Mouse (Mus musculus) cerebellum, adult (tissue): ENCODE data around the gene Ugt1a2.
"Not testable (repeated sequence)": the region's sequence is repeated elsewhere in the genome, so short reads cannot be mapped to it uniquely, and the experiment has no call there.

Experiments
- ATAC-seq: cut with Nextera tagmentation; 2 replicates; pipeline ENCODE4 v1.9.2; 2017; ENCODE audit warnings: mild to moderate bottlenecking, moderate library complexity, mixed read lengths; ENCODE audit not compliant: insufficient number of reproducible peaks, low FRiP score, low TSS enrichment

The Ugt1a2 gene

DNA sequence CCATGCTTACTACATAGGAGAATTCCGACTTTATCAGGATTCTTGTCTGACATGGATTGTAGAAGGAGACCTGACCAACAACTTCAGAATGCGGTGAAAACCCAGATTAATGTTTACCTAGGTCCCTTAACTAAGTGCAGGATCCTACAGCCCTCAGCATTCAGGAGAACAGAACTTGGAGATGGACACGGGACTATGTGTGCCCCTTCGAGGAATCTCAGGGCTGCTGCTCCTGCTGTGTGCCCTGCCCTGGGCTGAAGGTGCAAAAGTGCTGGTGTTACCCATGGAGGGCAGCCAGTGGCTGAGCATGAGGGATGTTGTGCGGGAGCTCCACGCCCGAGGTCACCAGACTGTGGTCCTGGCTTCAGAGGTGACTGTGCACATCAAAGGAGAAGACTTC is at the start of gene Ugt1a2:
Ugt1a2 (plus strand) TSS at position 146 of the 400 bp plus-strand sequence.
- no peak for ATAC-seq

DNA sequence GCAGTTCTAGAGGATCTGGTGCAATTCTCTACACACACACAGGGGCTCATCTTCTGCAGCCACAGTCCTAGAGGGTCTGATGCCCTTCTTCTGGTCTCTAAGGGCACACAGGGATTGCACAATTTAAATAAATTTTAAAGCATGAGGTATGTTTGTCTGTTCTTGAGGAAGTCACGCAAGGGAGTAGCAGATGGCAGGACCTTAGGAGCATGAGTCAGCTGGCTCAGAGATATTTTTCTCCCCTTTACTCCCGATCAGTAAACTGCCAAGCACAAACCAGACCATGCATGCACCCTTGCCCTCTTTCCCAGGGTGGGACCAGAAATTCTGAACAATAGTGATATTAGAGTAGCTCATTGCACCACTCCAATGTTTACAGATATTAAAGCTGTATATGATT is 42.0 kb upstream of the Ugt1a2 start:
- ATAC-seq: no peak

DNA sequence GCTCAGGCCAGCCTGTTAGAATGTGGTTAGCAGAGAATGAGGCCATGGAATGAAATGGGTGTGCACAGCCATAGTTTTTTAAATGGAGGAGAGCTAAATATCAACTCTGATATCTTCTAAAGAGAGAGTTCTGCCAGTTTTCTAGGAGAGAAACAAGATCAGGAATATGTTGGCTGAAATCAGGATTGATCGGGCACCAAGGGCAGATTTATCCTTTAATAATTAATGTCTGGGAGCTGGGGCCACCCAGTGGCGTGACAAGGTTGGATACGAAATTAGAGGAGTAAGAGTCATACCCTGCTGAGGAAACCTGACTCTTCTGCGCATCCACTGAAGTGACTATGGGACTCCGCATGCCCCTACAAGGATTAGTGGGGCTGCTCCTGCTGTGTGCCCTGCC is 34.7 kb upstream of the Ugt1a2 start, which contains the start of gene Ugt1a5:
Ugt1a5 (plus strand) TSS at position 302 of the 400 bp plus-strand sequence.
- ATAC-seq: no peak

DNA sequence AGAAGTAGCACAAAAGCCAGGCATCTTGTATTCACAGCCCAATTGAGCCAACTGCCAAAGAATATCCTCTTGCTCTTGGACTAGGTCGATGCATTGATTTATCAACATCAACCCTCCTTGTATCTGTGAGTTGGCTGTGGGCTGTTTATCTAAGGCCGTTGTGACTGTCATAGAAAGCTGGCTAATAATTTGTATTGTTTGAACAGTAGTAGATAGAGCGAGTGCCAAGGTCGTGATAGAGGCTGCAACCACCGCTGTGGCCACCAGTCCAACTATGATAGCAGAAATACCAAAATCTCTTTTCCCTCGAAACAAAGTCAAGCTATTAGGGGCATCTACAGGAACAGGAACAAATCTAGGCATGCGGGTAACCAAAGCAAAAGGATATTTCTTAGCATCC is 28.2 kb upstream of the Ugt1a2 start:
- ATAC-seq: not testable (repeated sequence)

DNA sequence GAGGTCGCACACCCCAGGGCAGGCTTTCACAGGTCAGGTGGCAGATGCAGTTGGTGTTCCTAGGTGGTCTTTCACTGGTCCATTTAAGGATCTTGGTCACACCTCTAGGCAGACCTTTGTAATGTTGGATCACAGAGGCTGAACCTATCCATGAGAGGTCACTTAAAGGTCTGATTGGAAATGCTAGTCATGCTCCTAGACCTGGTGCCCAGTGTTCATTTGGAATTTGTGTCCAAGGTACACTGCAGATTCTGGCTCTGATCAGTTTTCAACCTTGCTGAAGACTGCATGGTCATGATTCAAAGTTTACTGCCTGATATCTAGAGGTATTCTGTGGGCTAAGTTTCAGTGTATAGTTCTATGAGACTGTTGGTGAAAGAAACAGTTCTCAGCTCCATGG is 20.7 kb upstream of the Ugt1a2 start:
- no peak for ATAC-seq

DNA sequence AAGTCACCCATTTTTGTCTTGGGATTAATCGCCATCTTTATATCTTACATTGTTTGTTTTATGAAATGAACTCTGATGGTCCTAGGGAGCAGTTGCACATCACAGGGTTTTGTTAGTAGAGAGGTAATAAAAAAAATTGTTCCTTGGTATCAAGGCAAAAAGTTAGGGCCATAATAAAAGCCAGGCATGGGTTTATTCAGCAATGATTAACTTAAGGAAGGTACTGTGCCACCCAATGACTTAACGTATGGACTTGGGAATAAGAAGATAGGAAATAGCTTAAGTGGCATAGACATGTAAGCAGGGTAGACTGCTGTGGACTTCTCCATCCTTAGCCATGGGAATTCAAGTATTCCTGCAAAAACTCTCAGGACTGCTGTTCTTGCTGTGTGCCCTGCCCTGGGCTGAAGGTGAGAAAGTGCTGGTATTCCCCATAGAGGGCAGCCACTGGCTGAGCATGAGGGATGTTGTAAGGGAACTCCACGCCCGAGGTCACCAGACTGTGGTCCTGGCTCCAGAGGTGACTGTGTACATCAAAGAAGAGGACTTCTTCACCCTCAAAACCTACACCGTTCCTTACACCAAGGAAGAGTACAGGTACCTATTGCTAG is 14.0 kb upstream of the Ugt1a2 start:
- no peak for ATAC-seq

DNA sequence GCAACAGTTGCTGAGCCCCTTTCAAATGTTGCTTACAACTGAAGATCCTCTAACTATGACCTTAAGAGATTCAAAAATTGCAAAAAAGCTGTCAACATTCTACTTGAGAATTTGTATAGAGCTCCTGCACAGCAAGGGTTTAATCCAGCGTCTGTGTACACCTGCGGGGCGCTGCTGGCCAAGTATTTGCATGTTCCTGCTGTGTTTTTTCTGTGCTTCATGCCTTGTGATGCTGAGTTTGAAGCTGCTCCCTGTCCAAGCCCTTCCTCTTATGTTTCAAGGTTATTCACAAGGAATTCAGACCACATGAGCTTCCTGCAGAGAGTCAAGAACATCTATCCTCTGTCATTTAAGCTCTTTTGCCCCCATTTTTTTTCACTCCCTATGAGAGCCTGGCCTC is 8.3 kb upstream of the Ugt1a2 start:
- no peak for ATAC-seq

DNA sequence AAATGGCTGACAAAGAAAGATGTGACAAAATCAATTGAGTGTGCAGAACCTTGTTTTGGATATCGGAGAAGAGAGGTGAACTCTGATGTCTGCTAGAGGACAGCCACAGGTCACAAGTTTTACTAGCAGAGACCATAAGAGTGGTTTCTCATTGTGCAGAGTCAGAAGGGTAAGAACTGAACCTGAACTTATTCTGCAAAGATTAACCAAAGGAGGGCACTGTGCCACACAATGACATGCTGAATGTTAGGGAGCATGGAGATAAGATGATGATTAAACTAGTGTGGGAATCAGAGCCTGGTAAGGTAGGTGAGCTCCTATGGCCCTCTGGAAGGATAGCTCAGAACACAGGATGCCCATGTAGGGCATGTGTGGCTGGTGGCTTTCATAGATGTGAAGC is 4.7 kb upstream of the Ugt1a2 start:
- no peak for ATAC-seq

DNA sequence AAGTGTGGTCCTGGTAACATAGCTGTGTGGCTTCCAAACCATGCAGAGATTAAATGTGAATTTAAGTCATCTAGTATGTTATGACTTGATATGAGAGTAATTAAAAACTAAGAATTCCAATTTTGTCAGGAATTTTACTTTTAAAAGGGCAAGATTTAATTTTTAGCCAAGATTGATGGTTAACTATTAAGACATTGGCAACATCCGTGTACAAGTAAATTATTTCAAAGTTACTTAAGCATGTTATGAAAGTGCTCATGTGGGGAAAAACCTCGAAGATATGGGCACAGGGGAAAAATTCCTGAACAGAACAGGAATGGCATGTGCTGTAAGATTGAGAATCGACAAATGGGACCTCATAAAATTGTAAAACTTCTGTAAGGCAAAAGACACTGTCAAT is 3.0 kb upstream of the Ugt1a2 start:
- no peak for ATAC-seq

DNA sequence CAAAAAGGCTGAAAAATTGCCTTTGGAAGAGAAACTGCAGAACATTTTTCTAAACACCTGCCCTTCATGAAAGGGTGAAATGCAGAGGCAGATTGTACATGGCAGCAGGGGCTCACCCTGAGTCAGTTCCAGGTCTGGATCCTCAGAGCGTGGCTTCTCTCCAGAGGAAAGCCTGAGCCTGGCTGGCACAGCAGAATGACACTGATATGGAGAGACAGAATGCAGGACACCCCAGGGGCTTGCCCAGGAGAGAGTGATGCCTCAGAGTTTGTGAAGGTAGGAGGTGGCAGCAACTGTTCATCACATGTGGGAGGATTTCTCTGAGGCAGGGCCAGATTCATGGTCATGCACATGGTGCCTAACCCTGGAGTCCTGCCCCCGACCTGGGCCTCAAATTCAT is 405 bp upstream of the Ugt1a2 start:
- ATAC-seq: peak; percentile 85

DNA sequence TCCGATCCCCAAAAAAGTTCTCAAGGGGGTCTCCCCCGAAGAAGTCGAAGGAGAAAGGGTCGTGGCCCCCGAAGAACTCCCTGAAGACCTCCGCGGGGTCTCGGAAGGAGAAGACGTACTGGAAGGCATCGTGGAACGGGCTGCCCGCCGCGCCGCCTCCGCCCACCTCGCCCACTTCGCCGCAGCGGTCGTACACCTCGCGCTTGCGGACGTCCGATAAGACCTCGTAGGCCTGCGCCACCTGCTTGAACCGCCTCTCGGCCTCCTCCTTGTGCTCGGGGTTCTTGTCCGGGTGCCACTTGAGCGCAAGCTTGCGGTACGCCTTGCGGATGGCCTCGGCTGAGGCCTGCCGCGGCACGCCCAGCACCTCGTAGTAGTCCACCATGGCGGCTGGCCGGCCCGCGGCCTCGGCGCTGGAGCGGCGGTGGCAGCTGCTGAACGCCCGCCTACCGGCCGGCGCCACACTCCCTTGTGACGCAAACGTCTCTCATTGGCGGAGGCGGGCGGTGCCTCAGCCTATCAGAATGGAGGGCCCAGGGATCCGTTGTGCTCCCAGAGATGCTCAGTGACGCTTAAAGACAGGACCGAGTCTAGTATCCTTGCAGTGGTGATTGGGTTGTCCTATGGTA is 5.0 kb downstream of the Ugt1a2 start, which contains the start of gene Dnajb3:
Dnajb3 (minus strand) TSS at position 489 of the 629 bp plus-strand sequence.
- peak; percentile 99 for ATAC-seq

DNA sequence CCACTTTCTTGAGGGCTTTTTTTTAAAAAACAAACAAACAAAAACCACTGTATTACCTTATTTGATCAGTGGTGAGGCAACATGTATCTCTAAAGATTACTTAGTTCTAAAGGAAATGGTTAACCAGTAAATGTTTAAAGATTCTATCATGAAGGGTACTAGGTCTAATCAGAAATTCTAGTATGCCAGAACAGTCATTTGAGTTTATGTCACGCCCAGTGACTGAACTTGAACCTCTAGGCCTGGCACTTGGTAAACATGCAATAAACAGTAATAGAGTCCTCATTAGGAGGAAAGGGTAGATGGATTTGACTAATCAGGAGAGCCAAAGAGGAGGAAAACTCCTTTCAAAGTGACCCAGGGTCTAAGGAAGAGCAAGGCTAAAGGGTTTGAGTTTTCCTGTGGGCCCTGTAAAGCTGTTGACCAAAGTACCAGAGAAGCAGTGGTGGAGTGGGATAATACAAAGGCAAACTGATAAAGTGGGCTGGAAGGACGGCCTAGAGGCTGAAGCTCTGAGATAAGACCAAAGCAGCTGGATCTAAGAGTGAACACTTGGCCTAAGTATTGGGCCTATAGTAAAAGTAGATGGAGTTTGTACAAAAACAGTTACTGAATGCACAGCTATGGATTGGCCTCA is 6.6 kb downstream of the Ugt1a2 start:
- ATAC-seq: no peak

DNA sequence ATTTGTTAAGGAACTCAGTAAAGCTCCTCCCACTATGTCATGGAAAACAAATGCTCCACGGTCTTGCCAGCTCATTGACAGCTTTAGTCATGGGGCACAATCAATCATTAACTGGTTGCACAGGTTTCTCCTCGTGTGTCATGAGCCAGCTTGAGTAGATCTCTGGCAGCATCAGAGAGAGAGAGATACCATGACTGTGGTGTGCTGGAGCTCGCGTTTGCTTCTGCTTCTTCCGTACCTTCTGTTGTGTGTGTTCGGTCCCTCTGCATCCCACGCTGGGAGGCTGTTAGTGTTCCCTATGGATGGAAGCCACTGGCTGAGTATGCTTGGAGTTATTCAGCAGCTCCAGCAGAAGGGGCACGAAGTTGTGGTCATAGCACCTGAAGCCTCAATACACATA is 11.4 kb downstream of the Ugt1a2 start, which contains the start of gene Ugt1a1:
Ugt1a1 (plus strand) TSS at position 148 of the 400 bp plus-strand sequence.
- peak; percentile 29; the same call in 1 of the 2 replicates for ATAC-seq

DNA sequence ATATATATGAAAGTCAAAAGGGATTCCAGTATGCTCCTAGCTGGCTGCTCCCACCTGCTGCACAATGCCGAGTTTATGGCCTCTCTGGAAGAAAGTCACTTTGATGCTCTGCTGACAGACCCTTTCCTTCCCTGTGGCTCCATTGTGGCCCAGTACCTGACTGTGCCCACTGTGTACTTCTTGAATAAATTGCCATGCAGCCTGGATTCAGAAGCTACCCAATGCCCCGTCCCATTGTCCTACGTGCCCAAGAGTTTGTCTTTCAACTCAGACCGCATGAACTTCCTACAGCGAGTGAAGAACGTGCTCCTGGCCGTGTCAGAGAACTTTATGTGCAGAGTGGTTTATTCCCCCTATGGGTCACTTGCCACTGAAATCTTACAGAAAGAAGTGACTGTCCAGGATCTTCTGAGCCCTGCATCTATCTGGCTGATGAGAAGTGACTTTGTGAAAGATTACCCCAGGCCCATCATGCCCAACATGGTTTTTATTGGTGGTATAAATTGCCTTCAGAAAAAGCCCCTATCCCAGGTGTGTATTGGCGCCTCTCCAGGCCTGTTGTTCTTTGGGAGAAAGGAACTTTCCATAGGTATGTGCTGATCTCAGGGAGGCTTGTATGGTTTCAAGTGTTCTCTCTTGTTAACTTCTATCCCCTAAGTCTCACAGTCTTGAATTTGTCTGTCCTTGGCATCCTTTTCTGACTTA is 12.1 kb downstream of the Ugt1a2 start:
- no peak for ATAC-seq

DNA sequence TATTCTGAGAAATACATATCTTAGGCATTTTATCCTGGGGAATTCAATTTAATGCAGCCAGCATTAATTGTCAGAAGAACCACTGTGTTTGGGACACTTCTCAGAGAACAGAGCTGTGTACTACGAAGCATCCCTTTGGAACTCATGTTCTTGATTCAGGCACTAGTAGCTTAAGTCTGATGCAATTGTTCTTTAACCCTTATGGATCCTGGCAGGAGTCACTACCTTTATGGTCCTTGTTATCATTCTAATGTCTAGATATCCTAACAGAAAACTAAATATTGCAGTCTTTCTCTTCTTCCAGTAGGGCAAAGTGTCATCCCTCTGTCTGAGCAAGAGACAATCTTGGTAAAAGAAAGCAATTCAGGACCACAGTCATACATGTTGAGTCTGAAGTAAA is 12.7 kb downstream of the Ugt1a2 start:
- no peak for ATAC-seq

DNA sequence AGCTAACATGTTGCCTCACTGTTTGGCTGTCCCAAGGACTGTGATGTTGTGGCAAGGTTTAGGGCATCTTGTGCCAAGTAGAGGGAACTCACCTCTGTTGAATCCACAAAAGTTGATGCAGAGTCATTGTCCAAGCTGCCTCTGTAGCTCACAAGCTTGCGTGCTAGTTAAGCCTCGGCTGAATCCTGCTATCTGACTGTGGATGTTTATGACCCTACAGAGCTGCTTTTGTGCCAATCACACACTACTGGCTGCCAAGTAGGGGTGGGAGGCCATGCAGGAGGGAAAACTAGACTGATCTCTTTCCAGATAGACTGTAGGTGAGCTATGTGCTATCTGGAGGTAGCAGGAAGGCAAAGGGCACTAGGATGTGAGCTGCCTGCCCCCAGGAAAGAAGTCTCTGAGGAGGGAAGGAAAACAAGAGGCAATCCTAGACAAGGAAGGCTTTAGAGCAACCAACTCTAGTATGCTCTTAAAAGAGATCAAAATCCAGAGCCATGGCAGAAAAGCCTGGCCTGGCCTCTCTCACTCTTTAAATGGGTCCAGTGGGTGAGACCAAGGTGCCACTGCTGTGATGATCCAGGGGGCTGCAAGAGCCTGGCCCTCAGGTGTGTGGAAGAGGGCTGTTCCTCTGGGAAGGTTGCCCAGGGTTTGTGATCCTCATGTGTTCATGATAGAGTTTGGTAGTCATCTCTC is 13.5 kb downstream of the Ugt1a2 start:
- ATAC-seq: 0 out of 2 replicates have a peak, but pooled peaks have one; percentile 8

DNA sequence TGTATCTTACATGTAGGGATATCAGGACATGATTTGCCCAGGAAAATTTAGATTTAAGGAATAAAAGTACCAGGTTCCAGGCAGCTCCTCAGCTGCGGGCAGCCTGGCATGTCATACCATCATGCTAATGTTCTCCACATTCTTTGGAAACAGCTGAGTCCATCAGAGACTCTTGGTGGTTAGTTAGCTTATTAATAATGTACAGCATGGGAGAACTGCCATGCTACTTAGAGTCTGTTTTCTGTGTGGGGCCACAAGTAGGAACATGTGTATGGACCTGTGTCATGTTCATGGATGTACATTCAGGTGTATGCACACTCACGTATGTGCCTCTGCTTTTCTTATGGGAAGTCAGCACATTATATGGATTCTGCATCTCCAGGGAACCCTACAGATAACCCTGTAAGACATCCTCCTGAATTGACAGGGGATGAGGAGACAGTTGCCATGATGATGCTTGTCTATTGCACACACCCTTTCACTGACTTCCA is 14.1 kb downstream of the Ugt1a2 start:
- ATAC-seq: 0 out of 2 replicates have a peak, but pooled peaks have one; percentile 0

DNA sequence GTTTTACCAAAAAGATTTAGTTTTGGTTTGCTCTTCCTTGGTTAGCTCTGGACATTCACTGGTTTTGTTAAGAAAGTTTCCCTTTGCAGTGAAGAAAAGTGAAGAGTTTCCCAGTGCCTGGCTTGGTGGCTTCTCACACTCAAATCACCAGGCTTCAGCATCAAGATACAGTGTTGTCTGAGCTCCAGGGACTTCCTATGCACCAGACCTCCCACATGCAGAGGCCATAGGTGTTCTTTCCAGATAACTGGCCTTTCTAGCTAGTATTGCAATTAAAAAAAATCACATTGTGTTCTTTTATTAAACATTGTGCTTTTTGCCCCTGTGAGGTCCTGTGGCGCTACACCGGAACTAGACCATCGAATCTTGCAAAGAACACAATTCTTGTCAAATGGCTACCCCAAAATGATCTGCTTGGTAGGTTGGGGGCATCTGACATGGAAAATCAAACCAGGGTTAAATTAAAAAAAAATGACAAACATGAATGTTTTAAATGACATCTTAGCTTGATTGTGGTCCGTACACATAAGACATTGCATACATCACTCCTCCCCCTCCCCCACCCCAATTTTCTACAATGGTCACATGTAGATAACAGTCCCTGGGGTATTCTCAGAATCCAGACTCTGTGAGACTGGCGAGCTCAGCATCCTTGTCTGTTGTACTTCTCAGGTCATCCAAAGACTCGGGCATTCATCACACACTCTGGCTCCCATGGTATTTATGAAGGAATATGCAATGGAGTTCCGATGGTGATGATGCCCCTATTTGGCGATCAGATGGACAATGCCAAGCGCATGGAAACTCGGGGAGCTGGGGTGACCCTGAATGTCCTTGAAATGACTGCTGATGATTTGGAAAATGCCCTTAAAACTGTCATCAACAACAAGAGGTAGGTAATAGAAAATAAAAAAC is 15.3 kb downstream of the Ugt1a2 start:
- ATAC-seq: no peak

DNA sequence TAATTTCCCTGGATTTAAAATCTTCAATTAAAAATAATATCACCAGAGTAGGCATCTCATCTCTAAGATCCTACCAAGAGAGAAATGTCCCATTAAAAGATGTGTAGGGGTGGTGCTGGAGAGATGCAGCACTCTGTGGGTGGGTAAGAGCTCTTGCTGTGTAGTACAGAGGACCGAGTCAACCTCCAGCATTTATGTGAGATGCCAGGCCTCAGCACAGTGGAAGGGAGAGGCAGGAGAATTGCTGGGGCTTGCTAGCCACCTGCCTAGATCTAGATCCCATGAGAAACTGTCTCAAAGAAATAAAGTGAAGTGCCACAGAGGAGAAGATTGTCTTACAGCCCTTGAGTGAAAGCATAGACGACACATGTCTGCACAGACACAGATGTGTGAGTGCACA is 16.1 kb downstream of the Ugt1a2 start:
- ATAC-seq: no peak
